In genomic region chr17:88658510-88658909, GRCm38 (mm10) we compare ENCODE assay signal across 24 mouse cellular contexts. TPM values are rescaled to one million over a fixed set of nuclear protein-coding genes. Genes with fewer than 3 reads are reported as not detected.
"Had no signal": no experiment of that assay in that cellular context is flagged by ENCODE, and none has a peak within 500 bp of the region (broad histone marks: within the 10 kb centered on the region; RNA-seq: fewer than 3 reads in every experiment).

No protein-coding gene starts in this region.

- H3K4me2 ChIP-seq: liver, embryonic 13.5 days; midbrain, embryonic 13.5 days; neural tube, embryonic 13.5 days had no signal

- H3K9me3 ChIP-seq: liver, embryonic 13.5 days; megakaryocyte, embryonic 14.5 days; midbrain, embryonic 10.5 days; midbrain, embryonic 13.5 days had no signal

- H3K27ac ChIP-seq: liver, embryonic 13.5 days; midbrain, embryonic 10.5 days; midbrain, embryonic 13.5 days; neural tube, embryonic 13.5 days; stomach, postnatal 0 days had no signal

- DNase-seq: kidney, adult 18-20 months; kidney, adult 9 months; kidney, postnatal 14 days; kidney, postnatal 4 days; left cerebral cortex, postnatal 4 days; liver, embryonic 13.5 days; lung, adult 2 months; lung, postnatal 36 days; retina, postnatal 1 day; right cerebral cortex, postnatal 4 days; thymus, adult 2 months; thymus, postnatal 14 days; thymus, postnatal 4 days had no signal

- H3K4me1 ChIP-seq: liver, embryonic 13.5 days; megakaryocyte, embryonic 14.5 days; midbrain, embryonic 13.5 days; neural tube, embryonic 13.5 days had no signal

- H3K36me3 ChIP-seq: liver, embryonic 13.5 days; midbrain, embryonic 10.5 days; midbrain, embryonic 13.5 days; neural tube, embryonic 13.5 days had no signal

- H3K4me3 ChIP-seq: liver, embryonic 13.5 days; midbrain, embryonic 10.5 days; midbrain, embryonic 13.5 days; myocyte; neural tube, embryonic 13.5 days had no signal

- H3K27me3 ChIP-seq: liver, embryonic 13.5 days; megakaryocyte, embryonic 14.5 days; midbrain, embryonic 13.5 days; neural tube, embryonic 13.5 days had no signal

- H3K9ac ChIP-seq: liver, embryonic 13.5 days; midbrain, embryonic 13.5 days; neural tube, embryonic 13.5 days had no signal

RNA-seq across cellular contexts. Expression of gene Gtf2a1l, which starts 9.9 kb away (rescaled TPM):
- total RNA-seq: layer of hippocampus, postnatal 14 days; liver, adult 2 months; monocyte, adult 5-6 weeks had no signal
- polyA plus RNA-seq: kidney, embryonic 16.5 days; liver, adult 2 months; liver, embryonic 13.5 days; liver, embryonic 16.5 days; lung, adult 2 months; myocyte; neural tube, embryonic 13.5 days; stomach, postnatal 0 days had no signal
